Mouse (Mus musculus) MEL (cell line): Measurements from ENCODE around the gene Celf2.

Experiments used
- CHD2 ChIP-seq: IDR thresholded peaks from 2 replicates; pipeline ENCODE4 v1.6.1; 2011; ENCODE audit warnings: low read length, improper control_type of control experiment
- CTCF ChIP-seq, 3 experiments: IDR thresholded peaks in 2 of 3; conservative IDR thresholded peaks in 1 of 3; 2 replicates each; pipeline ENCODE4 v1.5.1; 2011 to 2012; ENCODE audit warnings: low read length in 3 of 3, low read depth in 2 of 3, mild to moderate bottlenecking in 2 of 3, improper control_type of control experiment in 1 of 3, inconsistent platforms in 1 of 3, mixed read lengths in 1 of 3, moderate library complexity in 1 of 3; ENCODE audit not compliant: control insufficient read depth in 1 of 3, insufficient read depth in 1 of 3, poor library complexity in 1 of 3, severe bottlenecking in 1 of 3
- E2F4 ChIP-seq: IDR thresholded peaks from 2 replicates; pipeline ENCODE4 v1.6.1; 2011; ENCODE audit warnings: low read depth, low read length, improper control_type of control experiment, borderline replicate concordance
- EP300 ChIP-seq, 2 experiments: IDR thresholded peaks; 2 replicates each; pipeline ENCODE4 v1.6.1; 2011; ENCODE audit warnings: improper control_type of control experiment in 2 of 2, low read length in 2 of 2, low read depth in 1 of 2, mild to moderate bottlenecking in 1 of 2
- GATA1 ChIP-seq: IDR thresholded peaks from 2 replicates; pipeline ENCODE4 v1.6.1; 2011; ENCODE audit warnings: low read depth, low read length, improper control_type of control experiment
- MAX ChIP-seq: IDR thresholded peaks from 2 replicates; pipeline ENCODE4 v1.6.1; 2011; ENCODE audit warnings: low read length, improper control_type of control experiment
- NRF1 ChIP-seq: IDR thresholded peaks from 2 replicates; pipeline ENCODE4 v1.6.1; 2014; ENCODE audit warnings: low read depth, mild to moderate bottlenecking, inconsistent platforms, low read length, improper control_type of control experiment, moderate library complexity; ENCODE audit not compliant: poor library complexity, insufficient read depth, severe bottlenecking
- POLR2A ChIP-seq, 2 experiments: IDR thresholded peaks; 2 replicates each; pipeline ENCODE4 v1.6.1; 2011 to 2012; ENCODE audit warnings: low read length in 2 of 2, mild to moderate bottlenecking in 2 of 2, control low read depth in 1 of 2, improper control_type of control experiment in 1 of 2, low read depth in 1 of 2, moderate library complexity in 1 of 2; ENCODE audit not compliant: control insufficient read depth in 1 of 2, insufficient read depth in 1 of 2, poor library complexity in 1 of 2
- RCOR1 ChIP-seq: IDR thresholded peaks from 2 replicates; pipeline ENCODE4 v1.6.1; 2012; ENCODE audit warnings: low read depth, mild to moderate bottlenecking, inconsistent platforms, low read length, improper control_type of control experiment
- SIN3A ChIP-seq: IDR thresholded peaks from 2 replicates; pipeline ENCODE4 v1.6.1; 2012; ENCODE audit warnings: low read length, improper control_type of control experiment, inconsistent platforms
- TBP ChIP-seq: IDR thresholded peaks from 2 replicates; pipeline ENCODE4 v1.8.0; 2011; ENCODE audit warnings: low read depth, low read length, improper control_type of control experiment
- TCF12 ChIP-seq: IDR thresholded peaks from 2 replicates; pipeline ENCODE4 v1.6.1; 2014; ENCODE audit warnings: low read depth, mild to moderate bottlenecking, inconsistent platforms, low read length, improper control_type of control experiment, moderate library complexity
- UBTF ChIP-seq: IDR thresholded peaks from 2 replicates; pipeline ENCODE4 v1.6.1; 2012; ENCODE audit warnings: low read depth, mild to moderate bottlenecking, inconsistent platforms, low read length, improper control_type of control experiment, moderate library complexity, borderline replicate concordance; ENCODE audit not compliant: insufficient read depth
- ZC3H11A ChIP-seq: IDR thresholded peaks from 2 replicates; pipeline ENCODE4 v1.6.1; 2012; ENCODE audit warnings: low read depth, mild to moderate bottlenecking, inconsistent platforms, low read length, improper control_type of control experiment

GRCm38 (mm10) chr2:7378736-7379135 lies 130.6 kb downstream of the Celf2 start:
- TF ChIP-seq EP300 (IDR thresholded peaks at IDR 0.05; ENCODE audit: low read depth in 1 of 2, low read length in 2 of 2) (no peak), ZC3H11A (no peak), POLR2A (IDR thresholded peaks at IDR 0.05; ENCODE audit: control insufficient read depth in 1 of 2, insufficient read depth in 1 of 2, low read depth in 1 of 2, low read length in 2 of 2, poor library complexity in 1 of 2) (no peak), CTCF (IDR thresholded peaks at IDR 0.05 in 2 of 3, conservative IDR thresholded peaks at IDR 0.05 in 1 of 3; ENCODE audit: control insufficient read depth in 1 of 3, insufficient read depth in 1 of 3, low read depth in 2 of 3, low read length in 3 of 3, poor library complexity in 1 of 3, severe bottlenecking in 1 of 3) (no peak), CHD2 (no peak), SIN3A (no peak), E2F4 (no peak), NRF1 (no peak), MAX (no peak), TCF12 (no peak), TBP (no peak), UBTF (no peak), GATA1 (no peak), RCOR1 (no peak)
